Mouse (Mus musculus): ENCODE results near the gene Mcrip1.

- TF ChIP-seq CTCF (IDR thresholded peaks at IDR 0.05; ENCODE audit: extremely low read depth, insufficient read depth, insufficient read length, insufficient replicate concordance) (no peak), POLR2A (IDR thresholded peaks at IDR 0.05; ENCODE audit: low read depth, low read length) (no peak)
These were observed 39.0 kb downstream of the Mcrip1 start for GRCm38 (mm10) chr11:120510375-120511030.
